Mouse (Mus musculus) neural tube, embryonic 13.5 days (tissue): ENCODE data around the gene Apoh. TPM values are rescaled to one million over a fixed set of nuclear protein-coding genes. Genes with fewer than 3 reads are reported as not detected.

Source experiments
- ATAC-seq: fragments of 200-750 bp; cut with Nextera tagmentation; 2 replicates; pipeline ENCODE4 v1.8.0; 2017; ENCODE audit warnings: low read depth, mild to moderate bottlenecking, moderate TSS enrichment, moderate library complexity
- H3K27ac ChIP-seq: fragments of 300-500 bp; sonication (generic); replicated peaks from 2 replicates; pipeline ENCODE4 v1.5.1; 2015; ENCODE audit warnings: moderate library complexity, mild to moderate bottlenecking, inconsistent platforms
- H3K27me3 ChIP-seq: fragments of 300-500 bp; sonication (generic); 2 replicates; pipeline ENCODE4 v1.6.1; 2015; ENCODE audit warnings: mild to moderate bottlenecking, inconsistent platforms
- H3K36me3 ChIP-seq: fragments of 300-500 bp; sonication (generic); 2 replicates; pipeline ENCODE4 v1.6.1; 2015; ENCODE audit warnings: mild to moderate bottlenecking, inconsistent platforms
- H3K4me1 ChIP-seq: fragments of 300-500 bp; sonication (generic); replicated peaks from 2 replicates; pipeline ENCODE4 v1.6.1; 2015; ENCODE audit warnings: inconsistent platforms
- H3K4me2 ChIP-seq: fragments of 300-500 bp; sonication (generic); 2 replicates; pipeline ENCODE4 v1.6.1; 2015; ENCODE audit warnings: inconsistent platforms, mild to moderate bottlenecking, moderate library complexity
- H3K4me3 ChIP-seq: fragments of 300-500 bp; sonication (generic); 2 replicates; pipeline ENCODE4 v1.5.1; 2015; ENCODE audit warnings: mild to moderate bottlenecking, inconsistent platforms
- H3K9ac ChIP-seq: fragments of 300-500 bp; sonication (generic); 2 replicates; pipeline ENCODE4 v1.6.1; 2015; ENCODE audit warnings: moderate library complexity, mild to moderate bottlenecking, inconsistent platforms
- H3K9me3 ChIP-seq: fragments of 300-500 bp; sonication (generic); 2 replicates; pipeline ENCODE4 v1.6.1; 2016; ENCODE audit warnings: inconsistent platforms
- WGBS: fragments of 180-500 bp; shearing (Covaris S2); methylation state at CpG from one replicate; pipeline ENCODE4 v1.1.7; 2015; 5-methylcytosine and 5-hydroxymethylcytosine counted together
- polyA plus RNA-seq: library from polyadenylated mRNA; unstranded; fragments of >200 nt; fragmentation: Nextera tagmentation; extraction: Ambion mirVana; gene quantifications from 2 replicates; pipeline ENCODE4 v1.2.1, GENCODE M21; 2015

Apoh gene
- polyA plus RNA-seq, 1 experiment from 2014 or later: 0.21 TPM

DNA sequence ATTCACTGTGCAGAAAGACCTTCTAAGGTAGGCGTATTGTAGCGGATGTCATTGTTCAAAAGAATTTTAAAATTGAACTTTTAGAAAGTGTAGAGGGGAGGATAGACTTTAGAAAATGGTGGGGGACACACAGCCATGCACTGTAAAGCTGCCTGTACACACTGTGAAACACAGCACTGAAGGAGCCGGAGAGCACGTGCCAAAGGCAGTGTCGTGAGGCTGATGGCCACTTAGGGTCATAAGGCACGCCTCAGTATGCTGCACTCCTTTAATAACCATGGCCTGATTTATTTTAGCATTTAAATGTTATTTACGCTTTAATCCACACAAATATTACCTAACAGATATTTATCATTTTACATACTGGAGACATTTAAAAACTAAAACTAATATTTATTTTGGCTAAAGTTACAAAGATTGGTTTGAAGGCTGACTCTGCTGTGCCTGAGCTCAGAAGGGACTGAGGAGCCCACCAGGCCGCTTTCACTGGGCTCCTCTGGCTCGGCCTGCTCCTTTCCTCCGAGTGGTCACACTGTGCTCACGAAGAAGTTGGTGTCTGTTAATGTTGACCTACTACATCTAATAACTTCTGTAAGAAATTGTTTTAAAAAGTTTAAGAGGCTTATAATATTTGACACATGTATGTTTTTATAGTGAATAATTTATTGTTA lies 100.9 kb downstream of the Apoh start:
- WGBS: 70% methylated on average over 11 of the region's 11 CpGs

DNA sequence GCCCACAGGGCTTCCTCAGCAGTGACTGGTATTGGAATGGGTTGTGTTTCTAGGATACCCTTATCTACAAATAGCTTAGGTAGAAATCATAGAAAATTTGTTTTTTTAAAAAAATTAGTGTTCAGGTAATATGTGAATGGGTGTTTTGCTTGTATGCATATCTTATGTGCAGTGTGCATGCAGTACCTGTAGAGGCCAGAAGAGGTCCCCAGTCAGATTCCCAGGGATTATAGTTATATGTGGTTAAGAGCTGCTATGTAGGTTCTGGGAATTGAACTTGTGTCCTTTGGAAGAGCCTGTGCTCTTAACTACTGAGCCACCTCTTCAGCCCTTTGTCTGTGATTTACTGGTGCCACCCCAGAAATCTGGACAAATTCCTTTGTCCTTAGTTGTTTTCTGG lies 104.0 kb downstream of the Apoh start:
- no peak overlapping the region for H3K9ac ChIP-seq
- H3K27ac ChIP-seq: no peak overlapping the region
- no peaks in the 10 kb centered on the region for H3K27me3 ChIP-seq
- no peak overlapping the region for H3K4me2 ChIP-seq
- no peak overlapping the region for H3K4me3 ChIP-seq
- no peaks in the 10 kb centered on the region for H3K4me1 ChIP-seq
- peaks cover 6% of the 10 kb centered on the region; the same call in 1 of the 2 replicates for H3K9me3 ChIP-seq
- no peak for ATAC-seq
- H3K36me3 ChIP-seq: no peaks in the 10 kb centered on the region

More for the DNA sequence above, 100.9 kb downstream of the Apoh start:
- H3K9me3 ChIP-seq: no peaks in the 10 kb centered on the region
- H3K27me3 ChIP-seq: no peaks in the 10 kb centered on the region
- H3K4me3 ChIP-seq: no peak overlapping the region
- peaks cover 5% of the 10 kb centered on the region; the same call in 1 of the 2 replicates for H3K36me3 ChIP-seq
- no peak overlapping the region for H3K4me2 ChIP-seq
- no peak overlapping the region for H3K9ac ChIP-seq
- H3K4me1 ChIP-seq: no peaks in the 10 kb centered on the region
- H3K27ac ChIP-seq: no peak overlapping the region
- no peak for ATAC-seq

DNA sequence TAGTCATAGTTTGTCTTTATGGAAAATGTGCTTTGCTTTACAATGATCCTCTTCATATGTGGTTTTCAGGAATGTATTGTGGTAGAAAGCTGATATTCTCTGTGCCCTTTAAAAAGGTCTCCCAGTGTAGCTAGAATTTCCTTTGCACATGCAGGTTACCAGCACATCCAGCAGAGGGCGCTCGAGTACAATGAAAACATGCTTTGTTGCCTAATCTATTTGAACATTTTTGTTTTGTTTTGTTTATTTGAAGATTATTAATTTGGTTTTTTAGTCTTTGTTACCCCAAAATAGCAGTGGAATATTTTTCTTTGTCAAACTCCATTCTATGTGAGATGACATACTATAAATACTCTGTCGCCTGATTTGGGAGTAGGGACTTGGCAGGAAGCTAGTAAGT lies 106.7 kb downstream of the Apoh start:
- Histone ChIP-seq H3K9me3 (peaks cover 6% of the 10 kb centered on the region; the same call in 1 of the 2 replicates), H3K4me3 (no peak overlapping the region), H3K36me3 (no peaks in the 10 kb centered on the region), H3K4me2 (no peak overlapping the region), H3K27ac (no peak overlapping the region), H3K27me3 (no peaks in the 10 kb centered on the region), H3K4me1 (no peaks in the 10 kb centered on the region), H3K9ac (no peak overlapping the region)
- no peak for ATAC-seq
- 31% methylated on average over 3 of the region's 3 CpGs for WGBS

DNA sequence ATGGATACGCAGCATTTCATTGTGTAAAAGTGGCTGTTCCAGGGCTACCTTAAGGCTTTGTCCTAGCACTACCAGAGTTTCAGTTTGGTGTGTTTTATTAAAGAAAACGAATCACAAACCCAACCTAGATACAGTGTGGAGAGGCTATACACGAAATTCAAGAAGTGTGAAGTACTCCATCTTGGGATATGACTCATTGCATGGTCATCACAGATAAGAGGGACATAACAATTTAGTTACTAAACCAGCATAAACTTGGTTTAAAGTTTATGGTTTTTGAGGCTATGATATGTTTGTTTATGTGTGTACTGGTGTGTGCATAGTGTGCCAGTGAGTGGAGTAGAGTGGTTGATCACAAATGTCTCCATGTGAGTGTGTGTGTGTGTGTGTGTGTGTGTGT lies 116.4 kb downstream of the Apoh start:
- H3K4me1 ChIP-seq: peaks cover 2% of the 10 kb centered on the region; the same call in 1 of the 2 replicates
- H3K27me3 ChIP-seq: no peaks in the 10 kb centered on the region
- no peak overlapping the region for H3K4me3 ChIP-seq
- no peak for ATAC-seq
- no peak overlapping the region for H3K27ac ChIP-seq
- no peak overlapping the region for H3K4me2 ChIP-seq
- 90% methylated on average over 3 of the region's 3 CpGs for WGBS
- no peaks in the 10 kb centered on the region for H3K9me3 ChIP-seq
- H3K36me3 ChIP-seq: no peaks in the 10 kb centered on the region
- H3K9ac ChIP-seq: no peak overlapping the region

Other genes with a start within 250 kb of the Apoh start
- gene Prkca, start 574 bp downstream of the Apoh start, polyA plus RNA-seq: 7.2 and 7.6 TPM in 2 replicates
- 6.1 and 9.5 TPM in 2 replicates for gene Cep112, start 81.8 kb downstream of the Apoh start, polyA plus RNA-seq